Mouse (Mus musculus): Measurements from ENCODE around the gene Grin2b.

GRCm38 (mm10) chr6:136167361-136167760, 6.0 kb downstream of the Grin2b start:
- TF ChIP-seq CTCF (IDR thresholded peaks at IDR 0.05; ENCODE audit: low read depth, low read length) (no peak), POLR2A (IDR thresholded peaks at IDR 0.05; ENCODE audit: extremely low read depth, insufficient read depth, low read length) (no peak)
